In genomic region chr9:36726131-36727033, GRCm38 (mm10) we compare ENCODE assay signal across 8 mouse cellular contexts. TPM values are rescaled to one million over a fixed set of nuclear protein-coding genes. Genes with fewer than 3 reads are reported as not detected.
A peak's percentile ranks its signal among the peaks of the same experiment; 100 is the strongest.
DNase-seq lines count a peak whose midpoint lies in the region; ATAC-seq and TF ChIP-seq lines count a peak whose summit lies in the region.

No protein-coding gene starts in this region.

- ATAC-seq in Patski = peak; percentile 93
- peak; percentile 96 for ATAC-seq in hindbrain, embryonic 13.5 days (ENCODE audit: low FRiP score)

- POLR2A ChIA-PET in Patski (lab: Charles Lee) = interaction anchor here (1.0 kb wide), 2 partner anchors 17 to 39 kb away, joined by 3 read pairs; no protein-coding TSS in a partner anchor

- H3K4me3 ChIP-seq in hindbrain, embryonic 13.5 days = peak overlapping the region; percentile 64

- H3K36me3 ChIP-seq in hindbrain, embryonic 13.5 days = peaks cover 13% of the 10 kb centered on the region

- H3K9me3 ChIP-seq in hindbrain, embryonic 13.5 days = no peaks in the 10 kb centered on the region

- peak overlapping the region; percentile 79 for H3K9ac ChIP-seq in hindbrain, embryonic 13.5 days

- peak overlapping the region; percentile 98 for H3K4me2 ChIP-seq in hindbrain, embryonic 13.5 days

- no peak for TF ChIP-seq CTCF in Patski (IDR thresholded peaks at IDR 0.05)

- peak overlapping the region; percentile 86 for H3K27ac ChIP-seq in hindbrain, embryonic 13.5 days

- no peaks in the 10 kb centered on the region for H3K27me3 ChIP-seq in Patski
- no peaks in the 10 kb centered on the region for H3K27me3 ChIP-seq in hindbrain, embryonic 13.5 days

- peaks cover 13% of the 10 kb centered on the region for H3K4me1 ChIP-seq in hindbrain, embryonic 13.5 days (replicated peaks)

- WGBS in hindbrain, embryonic 13.5 days = under 1% methylated on average over 53 of the region's 53 CpGs

- in situ Hi-C loops in Patski (cut with MboI; ENCODE audit: low pct_unique_long_range_greater_than_20kb) = no loop called here

- peak; percentile 42 for DNase-seq in Patski (ENCODE audit: low read depth, low spot score)
- DNase-seq in cerebellum, postnatal 14 days = peak; percentile 92 to 94
- peak; percentile 85 to 88 for DNase-seq in frontal cortex, postnatal 14 days (ENCODE audit: low spot score in 2 of 2)
- peak; percentile 89 to 91 for DNase-seq in layer of hippocampus, postnatal 25 days (ENCODE audit: extremely low spot score in 1 of 2, low spot score in 1 of 2)
- DNase-seq in lung, postnatal 25 days (ENCODE audit: low spot score) = peak; percentile 87
- DNase-seq in retina, embryonic 14.5 days (ENCODE audit: low spot score) = peak; percentile 96
- DNase-seq in thymus, postnatal 4 days = peak; percentile 91

- CTCF ChIA-PET in Patski (lab: Charles Lee) = no interaction called here

RNA-seq across cellular contexts. Expression of gene Chek1, which starts 0.5 kb away (rescaled TPM):
- 14.9 TPM for polyA plus RNA-seq in Patski (2021)
- polyA plus RNA-seq in hindbrain, embryonic 13.5 days (2015; fragmentation: Nextera tagmentation; extraction: Ambion mirVana) = 10.0 and 11.3 TPM in 2 replicates
- 1 to 10 TPM; 2.1 TPM for total RNA-seq in layer of hippocampus, postnatal 25 days (2021)

RNA-seq across cellular contexts. Expression of gene Acrv1, which starts 33.4 kb away (rescaled TPM):
- not detected for polyA plus RNA-seq in Patski (2021)
- polyA plus RNA-seq in hindbrain, embryonic 13.5 days (2015; fragmentation: Nextera tagmentation; extraction: Ambion mirVana) = not detected in 2 replicates
- total RNA-seq in layer of hippocampus, postnatal 25 days (2021) = not detected

RNA-seq across cellular contexts. Expression of gene Stt3a, which starts 41.1 kb away (rescaled TPM):
- polyA plus RNA-seq in Patski (2021) = 239 TPM
- polyA plus RNA-seq in hindbrain, embryonic 13.5 days (2015; fragmentation: Nextera tagmentation; extraction: Ambion mirVana) = 109 and 110 TPM in 2 replicates
- total RNA-seq in layer of hippocampus, postnatal 25 days (2021) = 10 to 100 TPM; 66.8 to 84.0 TPM

Comparison
In these comparisons a context has a peak if more than half of its experiments do, and no peak if none do; other contexts are left out.
1. Peak in every context shown above with its lines: DNase-seq, ATAC-seq, H3K4me3 ChIP-seq and H3K27ac ChIP-seq.
2. DNase-seq: peak in every context shown above with its lines; median percentile 96 in retina, embryonic 14.5 days; 93 in cerebellum, postnatal 14 days; 91 in thymus, postnatal 4 days; 90 in layer of hippocampus, postnatal 25 days; 87 in lung, postnatal 25 days; 86 in frontal cortex, postnatal 14 days; 42 in Patski.